38 mouse cellular contexts compared by ENCODE assay signal in the genomic region with DNA sequence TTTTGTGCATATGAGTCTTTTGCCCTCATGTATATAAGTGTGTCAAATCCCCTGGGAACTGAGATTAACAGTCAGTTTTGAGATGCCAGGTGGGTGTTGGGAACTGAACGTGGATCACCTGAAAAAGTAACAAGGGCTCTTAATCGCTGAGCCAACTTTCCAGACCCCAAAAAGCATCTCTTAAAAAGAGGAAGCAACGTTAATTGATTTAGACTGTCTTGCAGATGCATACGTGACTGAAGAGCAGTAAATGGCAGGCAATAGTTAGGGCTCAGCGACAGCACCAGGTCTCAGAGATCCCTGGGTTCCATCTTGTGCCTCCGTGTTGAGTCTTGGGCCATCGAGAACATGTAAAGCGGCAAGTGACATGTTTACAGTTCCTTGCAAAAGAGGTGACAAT. TPM values are rescaled to one million over a fixed set of nuclear protein-coding genes. Genes with fewer than 3 reads are reported as not detected.
"Had no signal": no experiment of that assay in that cellular context is flagged by ENCODE, and none has a peak within 500 bp of the region (broad histone marks: within the 10 kb centered on the region; RNA-seq: fewer than 3 reads in every experiment).

No protein-coding gene starts in this region.

- H3K36me3 ChIP-seq: limb, embryonic 10.5 days; limb, embryonic 12.5 days; limb, embryonic 13.5 days; limb, embryonic 15.5 days; liver, embryonic 12.5 days; liver, embryonic 13.5 days; liver, embryonic 15.5 days; lung, embryonic 15.5 days; midbrain, embryonic 10.5 days; midbrain, embryonic 12.5 days; midbrain, embryonic 13.5 days; midbrain, embryonic 15.5 days; neural tube, embryonic 12.5 days had no signal

- DNase-seq: left cerebral cortex, postnatal 4 days; liver; liver, embryonic 13.5 days; liver, postnatal 0 days; lung, adult 18-20 months; lung, adult 2 months; lung, embryonic 14.5 days; lung, postnatal 10 days; lung, postnatal 14 days; lung, postnatal 36 days; lung, postnatal 4 days had no signal

- H3K4me1 ChIP-seq: limb, embryonic 10.5 days; limb, embryonic 12.5 days; liver, embryonic 12.5 days; liver, embryonic 15.5 days; lung, embryonic 15.5 days; midbrain, embryonic 10.5 days; midbrain, embryonic 12.5 days; midbrain, embryonic 13.5 days; midbrain, embryonic 15.5 days; neural tube, embryonic 12.5 days had no signal

- H3K4me2 ChIP-seq: limb, embryonic 12.5 days; limb, embryonic 13.5 days; limb, embryonic 15.5 days; liver, embryonic 11.5 days; liver, embryonic 12.5 days; liver, embryonic 13.5 days; liver, embryonic 15.5 days; lung, embryonic 14.5 days; lung, embryonic 15.5 days; midbrain, embryonic 11.5 days; midbrain, embryonic 12.5 days; midbrain, embryonic 13.5 days; midbrain, embryonic 15.5 days; neural tube, embryonic 12.5 days had no signal

- H3K27me3 ChIP-seq: limb, embryonic 12.5 days; limb, embryonic 13.5 days; limb, embryonic 15.5 days; liver, embryonic 12.5 days; liver, embryonic 13.5 days; liver, embryonic 15.5 days; lung, embryonic 15.5 days; midbrain, embryonic 12.5 days; midbrain, embryonic 13.5 days; midbrain, embryonic 15.5 days; neural tube, embryonic 12.5 days had no signal

- H3K27ac ChIP-seq: limb, embryonic 10.5 days; limb, embryonic 12.5 days; limb, embryonic 13.5 days; limb, embryonic 15.5 days; liver, embryonic 12.5 days; liver, embryonic 13.5 days; liver, embryonic 14.5 days; liver, embryonic 15.5 days; lung, embryonic 15.5 days; macrophage; midbrain, embryonic 10.5 days; midbrain, embryonic 12.5 days; midbrain, embryonic 13.5 days; midbrain, embryonic 15.5 days; neural tube, embryonic 12.5 days had no signal

- H3K9ac ChIP-seq: limb, embryonic 12.5 days; limb, embryonic 13.5 days; limb, embryonic 15.5 days; liver, embryonic 12.5 days; liver, embryonic 13.5 days; liver, embryonic 14.5 days; liver, embryonic 15.5 days; liver, postnatal 0 days; lung, embryonic 14.5 days; lung, embryonic 15.5 days; midbrain, embryonic 12.5 days; midbrain, embryonic 13.5 days; midbrain, embryonic 15.5 days; neural tube, embryonic 12.5 days had no signal

- H3K9me3 ChIP-seq: limb, embryonic 10.5 days; limb, embryonic 12.5 days; limb, embryonic 13.5 days; limb, embryonic 15.5 days; liver, embryonic 12.5 days; liver, embryonic 13.5 days; liver, embryonic 15.5 days; lung, embryonic 15.5 days; megakaryocyte, embryonic 14.5 days; midbrain, embryonic 10.5 days; midbrain, embryonic 12.5 days; midbrain, embryonic 13.5 days; midbrain, embryonic 15.5 days; neural tube, embryonic 12.5 days had no signal

- H3K4me3 ChIP-seq: limb, embryonic 10.5 days; limb, embryonic 12.5 days; limb, embryonic 13.5 days; limb, embryonic 15.5 days; liver, embryonic 12.5 days; liver, embryonic 13.5 days; liver, embryonic 15.5 days; lung, embryonic 15.5 days; megakaryocyte, embryonic 14.5 days; midbrain, embryonic 10.5 days; midbrain, embryonic 12.5 days; midbrain, embryonic 13.5 days; midbrain, embryonic 15.5 days; myocyte; neural tube, embryonic 12.5 days had no signal

- ATAC-seq: liver, embryonic 12.5 days; liver, postnatal 0 days; lung, postnatal 0 days; midbrain, embryonic 13.5 days; midbrain, embryonic 15.5 days; midbrain, embryonic 16.5 days had no signal

RNA-seq across cellular contexts. Expression of a gene that starts 12.2 kb away (rescaled TPM):
- total RNA-seq: left cerebral cortex, adult 8-10 months; left cerebral cortex, postnatal 25 days; left cerebral cortex, postnatal 36 days; left cerebral cortex, postnatal 4 days; megakaryocyte-erythroid progenitor cell, adult 5-6 weeks; monocyte, adult 5-6 weeks had no signal
- polyA plus RNA-seq: macrophage had no signal

RNA-seq across cellular contexts. Expression of a gene that starts 12.8 kb away (rescaled TPM):
- total RNA-seq: megakaryocyte, adult 5-6 weeks; megakaryocyte-erythroid progenitor cell, adult 5-6 weeks; midbrain, postnatal 0 days; monocyte, adult 5-6 weeks had no signal
- polyA plus RNA-seq: midbrain, embryonic 12.5 days; midbrain, embryonic 16.5 days; neural tube, embryonic 12.5 days had no signal
